Mouse (Mus musculus) C2C12 (cell line): ENCODE results near the gene Mcoln2.

Experiments
- CEBPB ChIP-seq: IDR thresholded peaks from one replicate; pipeline ENCODE4 v1.6.1; 2011; ENCODE audit warnings: low read depth, mild to moderate bottlenecking, control low read depth, moderate library complexity
- CTCF ChIP-seq: IDR thresholded peaks from one replicate; pipeline ENCODE4 v1.5.1; 2011; ENCODE audit not compliant: control insufficient read depth, insufficient read depth, insufficient read length

GRCm38 (mm10) chr3:146199486-146199885 lies 49.9 kb downstream of the Mcoln2 start:
- TF ChIP-seq CTCF (no peak), CEBPB (no peak)
